Mouse (Mus musculus) limb, embryonic 13.5 days (tissue): ENCODE measurements around the gene Mettl7a1. TPM values are rescaled to one million over a fixed set of nuclear protein-coding genes. Genes with fewer than 3 reads are reported as not detected.
"Not testable (repeated sequence)": the region's sequence is repeated elsewhere in the genome, so short reads cannot be mapped to it uniquely, and the experiment has no call there.

Experiments used
- ATAC-seq: fragments of 200-750 bp; cut with Nextera tagmentation; 2 replicates; pipeline ENCODE4 v1.8.0; 2017; ENCODE audit warnings: low read depth, moderate number of reproducible peaks, moderate TSS enrichment; ENCODE audit not compliant: low FRiP score
- H3K27ac ChIP-seq: fragments of 300-500 bp; sonication (generic); 2 replicates; pipeline ENCODE4 v1.5.1; 2015; ENCODE audit warnings: inconsistent platforms, mild to moderate bottlenecking, moderate library complexity
- H3K27me3 ChIP-seq: fragments of 300-500 bp; sonication (generic); 2 replicates; pipeline ENCODE4 v1.6.1; 2015; ENCODE audit warnings: mild to moderate bottlenecking, inconsistent platforms
- H3K36me3 ChIP-seq: fragments of 300-500 bp; sonication (generic); 2 replicates; pipeline ENCODE4 v1.6.1; 2015; ENCODE audit warnings: inconsistent platforms, mild to moderate bottlenecking, moderate library complexity
- H3K4me1 ChIP-seq: fragments of 300-500 bp; sonication (generic); 2 replicates; pipeline ENCODE4 v1.6.1; 2015; ENCODE audit warnings: inconsistent platforms
- H3K4me2 ChIP-seq: fragments of 300-500 bp; sonication (generic); replicated peaks from 2 replicates; pipeline ENCODE4 v1.6.1; 2015; ENCODE audit warnings: inconsistent platforms, mild to moderate bottlenecking, moderate library complexity
- H3K4me3 ChIP-seq: fragments of 300-500 bp; sonication (generic); 2 replicates; pipeline ENCODE4 v1.5.1; 2015; ENCODE audit warnings: moderate library complexity, mild to moderate bottlenecking, inconsistent platforms
- H3K9ac ChIP-seq: fragments of 300-500 bp; sonication (generic); 2 replicates; pipeline ENCODE4 v1.6.1; 2015; ENCODE audit warnings: mild to moderate bottlenecking, inconsistent platforms
- H3K9me3 ChIP-seq: fragments of 300-500 bp; sonication (generic); 2 replicates; pipeline ENCODE4 v1.6.1; 2016; ENCODE audit warnings: inconsistent platforms
- WGBS: fragments of 180-500 bp; shearing (Covaris S2); methylation state at CpG from one replicate; pipeline ENCODE4 v1.1.7; 2015; 5-methylcytosine and 5-hydroxymethylcytosine counted together
- polyA plus RNA-seq: library from polyadenylated mRNA; unstranded; fragments of >200 nt; fragmentation: Nextera tagmentation; extraction: Ambion mirVana; gene quantifications from 2 replicates; pipeline ENCODE4 v1.2.1, GENCODE M21; 2015

Gene Mettl7a1
- polyA plus RNA-seq, 1 experiment from 2014 or later: 4.4 TPM

GRCm38 (mm10) chr15:100353399-100353798 is 49.5 kb downstream of the Mettl7a1 start:
- not testable (repeated sequence) for H3K27ac ChIP-seq, H3K27me3 ChIP-seq, H3K9me3 ChIP-seq, H3K4me2 ChIP-seq, ATAC-seq, H3K9ac ChIP-seq, H3K4me3 ChIP-seq, H3K36me3 ChIP-seq
- WGBS: 90% methylated on average over 22 of the region's 22 CpGs
- H3K4me1 ChIP-seq: peaks cover 12% of the 10 kb centered on the region

- 37% methylated on average over 5 of the region's 5 CpGs for WGBS
- Histone ChIP-seq H3K4me3 (no peak overlapping the region), H3K9ac (no peak overlapping the region), H3K9me3 (no peaks in the 10 kb centered on the region), H3K36me3 (no peaks in the 10 kb centered on the region), H3K4me2 (no peak overlapping the region), H3K27ac (no peak overlapping the region), H3K27me3 (no peaks in the 10 kb centered on the region), H3K4me1 (peaks cover 20% of the 10 kb centered on the region)
- no peak for ATAC-seq
Measured at GRCm38 (mm10) chr15:100355876-100356275, 51.9 kb downstream of the Mettl7a1 start.

- Histone ChIP-seq H3K9me3 (no peaks in the 10 kb centered on the region; the same call in 1 of the 2 replicates), H3K4me1 (peaks cover 7% of the 10 kb centered on the region; the same call in 1 of the 2 replicates), H3K9ac (no peak within 1 kb of the TSS), H3K36me3 (no peaks in the 10 kb centered on the region), H3K27ac (no peak within 1 kb of the TSS), H3K4me3 (no peak within 1 kb of the TSS), H3K4me2 (no peak within 1 kb of the TSS), H3K27me3 (peaks cover 5% of the 10 kb centered on the region; the same call in 1 of the 2 replicates)
- no peak for ATAC-seq
- WGBS: 48% methylated on average over 7 of the region's 7 CpGs
Measured at GRCm38 (mm10) chr15:100364242-100364641, 60.3 kb downstream of the Mettl7a1 start, which contains the start of gene Higd1c. Gene Higd1c, plus strand, starts transcription at chr15:100364542.

- WGBS: 14% methylated on average over 9 of the region's 9 CpGs
- H3K36me3 ChIP-seq, H3K27ac ChIP-seq, H3K27me3 ChIP-seq, H3K9me3 ChIP-seq, ATAC-seq, H3K4me2 ChIP-seq, H3K9ac ChIP-seq, H3K4me3 ChIP-seq, H3K4me1 ChIP-seq: not testable (repeated sequence)
Measured at GRCm38 (mm10) chr15:100365967-100366366, 62.0 kb downstream of the Mettl7a1 start.

GRCm38 (mm10) chr15:100367119-100367518 is 63.2 kb downstream of the Mettl7a1 start:
- no peak for ATAC-seq
- Histone ChIP-seq H3K4me1 (no peaks in the 10 kb centered on the region), H3K27me3 (peaks cover 5% of the 10 kb centered on the region; the same call in 1 of the 2 replicates), H3K36me3 (no peaks in the 10 kb centered on the region), H3K9me3 (no peaks in the 10 kb centered on the region; the same call in 1 of the 2 replicates), H3K4me3 (no peak overlapping the region), H3K4me2 (no peak overlapping the region), H3K27ac (no peak overlapping the region), H3K9ac (no peak overlapping the region)
- WGBS: 22% methylated on average over 7 of the region's 7 CpGs

GRCm38 (mm10) chr15:100375066-100375465 is 71.1 kb downstream of the Mettl7a1 start:
- Histone ChIP-seq H3K4me3 (no peak overlapping the region), H3K36me3 (no peaks in the 10 kb centered on the region), H3K9ac (no peak overlapping the region), H3K4me2 (no peak overlapping the region), H3K27me3 (no peaks in the 10 kb centered on the region), H3K27ac (no peak overlapping the region), H3K4me1 (no peaks in the 10 kb centered on the region), H3K9me3 (peaks cover 3% of the 10 kb centered on the region)
- WGBS: 22% methylated on average over 5 of the region's 5 CpGs
- ATAC-seq: no peak

- H3K27ac ChIP-seq, H3K4me3 ChIP-seq, H3K36me3 ChIP-seq, H3K4me2 ChIP-seq, H3K9ac ChIP-seq, H3K27me3 ChIP-seq, H3K4me1 ChIP-seq, H3K9me3 ChIP-seq, ATAC-seq: not testable (repeated sequence)
- 42% methylated on average over 4 of the region's 9 CpGs for WGBS
Measured at GRCm38 (mm10) chr15:100377847-100378505, 74.0 kb downstream of the Mettl7a1 start.

Other genes with a start within 250 kb of the Mettl7a1 start
- gene Atf1, start 76.3 kb upstream of the Mettl7a1 start, polyA plus RNA-seq: 46.4 and 46.5 TPM in 2 replicates
- not detected in 2 replicates for gene Tmprss12, start 23.3 kb upstream of the Mettl7a1 start, polyA plus RNA-seq
- gene Mettl7a3, start 30.8 kb downstream of the Mettl7a1 start, polyA plus RNA-seq: 0.26 and 0.42 TPM in 2 replicates
- gene Methig1, start 49.0 kb downstream of the Mettl7a1 start, polyA plus RNA-seq: 0.10 TPM in 1 of 2 replicates, not detected in the other
- 0.11 TPM in 1 of 2 replicates, not detected in the other for gene Mettl7a2, start 49.1 kb downstream of the Mettl7a1 start, polyA plus RNA-seq
- gene Higd1c, start 60.4 kb downstream of the Mettl7a1 start, polyA plus RNA-seq: not detected in 2 replicates
- gene Gm5475, start 118.0 kb downstream of the Mettl7a1 start, polyA plus RNA-seq: 0.05 TPM in 1 of 2 replicates, not detected in the other
- 18.7 and 25.3 TPM in 2 replicates for gene Slc11a2, start 120.9 kb downstream of the Mettl7a1 start, polyA plus RNA-seq
- 34.1 and 34.3 TPM in 2 replicates for gene Letmd1, start 164.9 kb downstream of the Mettl7a1 start, polyA plus RNA-seq
- gene Csrnp2, start 191.3 kb downstream of the Mettl7a1 start, polyA plus RNA-seq: 23.8 and 24.9 TPM in 2 replicates
- 36.2 and 36.3 TPM in 2 replicates for gene Tfcp2, start 247.9 kb downstream of the Mettl7a1 start, polyA plus RNA-seq